Mouse (Mus musculus) cerebellum, adult 11-12 months (tissue): ENCODE results near the gene Junb.

ENCODE experiments used
- DNase-seq: peaks from one replicate; pipeline ENCODE4 v3.0.0; 2022

Gene Junb

GRCm38 (mm10) chr8:84970135-84970790 lies 8.3 kb downstream of the Junb start:
- DNase-seq: no peak

DNA sequence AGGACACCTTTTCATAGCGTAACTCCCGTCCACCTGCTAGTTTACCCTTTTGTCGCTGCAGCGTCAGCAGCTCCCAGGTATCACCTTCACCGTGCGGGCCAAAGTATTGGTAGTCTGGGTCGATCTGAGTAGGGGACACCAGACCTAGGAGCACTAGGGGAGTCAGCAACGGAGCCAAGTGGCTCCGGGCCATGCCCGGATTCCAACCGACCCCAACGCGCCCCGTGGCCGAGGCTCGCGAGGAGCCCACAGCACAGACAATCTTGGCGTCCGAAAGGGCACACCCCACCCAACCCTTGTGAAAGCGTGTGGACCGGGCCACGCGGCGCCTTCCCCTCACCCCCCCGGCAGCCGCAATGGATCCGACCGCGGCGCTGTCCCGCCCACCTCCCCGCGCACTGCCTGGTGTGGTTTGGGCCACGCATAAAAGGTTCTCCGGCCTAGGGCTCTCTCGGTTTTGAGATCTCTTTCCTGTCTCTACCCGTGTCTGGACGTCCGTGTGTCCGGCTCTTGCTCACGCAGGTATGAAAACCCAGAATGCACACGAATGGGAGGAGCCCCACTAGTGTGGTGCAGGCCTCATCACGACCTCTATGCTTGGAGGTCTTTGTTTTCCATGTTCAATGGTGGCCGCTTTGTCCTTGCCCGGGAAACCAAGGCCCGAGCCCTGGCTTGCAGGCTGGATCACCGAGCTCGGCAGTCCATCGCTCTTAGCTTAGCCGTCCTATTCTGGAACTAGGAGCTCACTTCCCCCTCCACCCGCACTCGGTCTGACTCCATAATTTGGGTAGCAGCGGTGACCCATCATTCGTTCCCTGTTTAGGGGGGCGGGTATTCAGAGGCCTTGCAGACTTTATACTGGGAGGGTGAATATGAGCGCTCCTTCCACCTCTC lies 9.0 kb downstream of the Junb start, which contains the start of the genes Gm49661, Prdx2 and Rnaseh2a:
Gene Gm49661 (minus strand): TSS at position 193 of the 894 bp plus-strand sequence.
Gene Prdx2 (plus strand): TSS at position 347 of the 894 bp plus-strand sequence.
Gene Rnaseh2a (minus strand): TSS at position 527 of the 894 bp plus-strand sequence.
- DNase-seq: peak; percentile 76

DNA sequence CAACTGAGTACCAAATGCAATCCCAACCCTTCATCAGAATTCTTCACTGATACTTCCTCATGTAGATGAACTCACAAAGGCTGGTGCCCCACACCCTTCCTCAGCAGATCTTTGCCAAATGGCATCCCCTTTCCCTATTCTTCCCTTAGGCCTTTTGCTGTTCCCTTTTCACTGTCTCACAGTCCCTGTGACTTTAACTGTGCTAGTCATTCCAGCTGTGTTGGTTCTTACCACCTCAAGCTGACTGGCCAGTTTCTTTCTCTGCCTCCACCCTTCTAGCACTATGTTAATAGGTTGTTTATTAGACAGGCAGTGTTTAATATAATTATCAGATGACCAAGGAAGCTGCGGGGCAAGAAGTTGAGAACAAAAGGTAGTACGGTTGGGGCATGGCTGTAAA lies 9.9 kb downstream of the Junb start:
- DNase-seq: no peak

GRCm38 (mm10) chr8:84967532-84968304 lies 10.8 kb downstream of the Junb start:
- peak; percentile 53 for DNase-seq

DNA sequence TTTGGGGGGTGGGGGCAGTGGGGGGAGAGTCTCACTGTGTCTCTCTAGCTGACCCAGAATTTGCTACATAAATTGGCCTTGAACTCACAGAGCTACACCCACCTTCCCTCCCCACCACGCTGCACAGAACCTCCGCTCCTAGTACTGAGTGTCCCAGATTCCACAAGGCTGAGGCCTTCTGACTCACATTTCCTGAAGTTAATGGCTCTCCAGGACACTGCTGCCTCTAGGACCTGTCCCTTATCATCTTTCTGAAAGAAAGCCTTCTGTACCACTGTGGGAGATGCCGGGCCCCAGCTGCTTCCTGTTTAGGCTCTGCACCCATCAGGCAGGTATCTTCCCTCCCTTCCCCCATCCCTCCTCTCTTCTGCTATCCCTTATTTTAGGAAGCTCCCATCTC lies 11.9 kb downstream of the Junb start:
- peak; percentile 49 for DNase-seq

DNA sequence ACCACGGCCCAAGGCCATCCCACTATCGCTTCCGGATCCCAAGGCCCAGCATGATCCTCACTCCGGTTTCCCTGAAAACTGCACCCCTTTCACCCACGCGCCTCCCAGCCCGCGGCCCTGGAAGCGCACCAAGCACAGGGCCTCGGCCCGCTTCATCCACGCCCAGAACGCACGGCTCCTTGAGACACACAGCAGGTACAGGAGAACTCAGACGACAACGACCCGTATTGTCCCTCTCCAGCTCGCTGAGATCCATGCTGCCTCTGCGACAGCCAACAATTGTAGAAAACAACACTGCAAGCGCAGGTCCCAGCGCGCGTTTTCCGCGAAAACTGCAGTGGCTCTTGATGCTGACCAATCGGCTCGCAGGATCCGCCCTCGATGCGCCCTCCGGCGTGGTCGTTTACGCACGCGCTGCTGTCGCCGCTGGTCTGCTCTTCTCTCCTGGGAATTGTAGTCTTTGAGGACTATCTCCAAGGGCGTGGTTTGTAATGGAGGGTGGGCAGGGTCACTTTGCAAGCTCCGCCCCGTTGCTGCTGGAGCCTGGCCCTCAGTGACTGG lies 12.7 kb downstream of the Junb start:
- peak; percentile 96 for DNase-seq

- DNase-seq: no peak
Observed at GRCm38 (mm10) chr8:84963952-84964351, 14.6 kb downstream of the Junb start.

DNA sequence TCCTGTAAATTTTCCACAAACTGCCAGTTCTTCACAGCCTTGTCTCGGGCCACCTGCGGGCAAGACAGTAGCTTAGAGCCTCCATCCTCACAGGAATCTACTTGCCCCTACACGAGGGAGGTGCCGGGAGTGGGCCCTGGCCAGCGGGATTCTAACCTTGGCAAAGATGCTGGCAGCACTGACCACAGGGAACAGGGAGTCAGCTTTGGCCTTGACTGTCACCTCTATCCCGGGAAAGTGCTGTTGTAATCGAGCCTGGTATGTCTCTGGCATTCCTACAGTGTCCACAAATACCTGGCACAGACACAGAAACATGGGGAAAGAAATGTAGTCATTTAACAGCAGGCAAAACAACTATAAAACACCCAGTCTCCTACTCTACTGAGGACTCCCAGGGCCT lies 18.7 kb downstream of the Junb start:
- DNase-seq: no peak

- DNase-seq: peak; percentile 73
Observed at GRCm38 (mm10) chr8:84956768-84957167, 21.8 kb downstream of the Junb start.

GRCm38 (mm10) chr8:84952612-84953255 lies 25.8 kb downstream of the Junb start:
- no peak for DNase-seq

- DNase-seq: no peak
Observed at GRCm38 (mm10) chr8:84949753-84950152, 28.8 kb downstream of the Junb start.

DNA sequence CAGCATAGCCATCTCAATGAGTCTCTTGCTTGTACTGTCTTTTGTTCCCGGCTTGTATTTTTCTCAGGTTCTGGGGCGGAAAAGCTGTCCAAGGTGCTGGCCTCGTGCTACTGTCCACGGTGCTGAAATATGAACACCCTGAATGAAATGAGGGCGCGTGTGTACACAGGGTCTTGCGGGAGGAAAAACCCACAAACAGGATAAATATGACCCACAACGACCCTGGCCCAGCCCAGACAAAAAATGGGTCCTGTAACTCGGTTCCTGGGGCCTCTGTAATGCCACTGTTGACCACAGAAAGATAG lies 31.3 kb downstream of the Junb start:
- DNase-seq: no peak

GRCm38 (mm10) chr8:84946528-84947240 lies 31.8 kb downstream of the Junb start, which contains the start of gene Rtbdn:
Rtbdn (plus strand) TSS chr8:84946991.
- peak; percentile 73 for DNase-seq

GRCm38 (mm10) chr8:84945633-84946527 lies 32.6 kb downstream of the Junb start:
- DNase-seq: peak; percentile 84

GRCm38 (mm10) chr8:84945235-84945632 lies 33.3 kb downstream of the Junb start:
- peak; percentile 78 for DNase-seq

GRCm38 (mm10) chr8:84944478-84945160 lies 33.9 kb downstream of the Junb start:
- DNase-seq: peak; percentile 83

DNA sequence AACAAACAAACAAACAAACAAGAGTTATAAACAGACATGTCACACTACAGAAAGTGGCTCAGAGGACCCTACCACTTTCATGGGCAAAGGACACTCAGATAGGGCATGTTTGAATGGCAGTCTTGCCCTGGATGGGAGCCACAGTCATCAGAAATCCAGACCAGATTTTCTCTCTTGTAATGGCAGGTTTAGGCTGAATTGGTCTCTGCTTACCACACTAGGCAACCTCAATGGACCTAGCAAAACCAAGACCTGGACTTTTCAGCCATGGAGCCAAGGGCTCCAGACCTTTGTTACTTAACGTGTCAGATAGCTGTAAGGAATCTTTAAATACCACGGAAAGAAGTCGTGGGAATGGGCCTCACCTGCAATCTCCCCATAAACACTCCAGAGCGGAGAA lies 34.8 kb downstream of the Junb start:
- DNase-seq: no peak

GRCm38 (mm10) chr8:84937620-84938485 lies 40.7 kb downstream of the Junb start:
- peak; percentile 61 for DNase-seq
